Mouse (Mus musculus) monocyte, adult 5-6 weeks (primary cell): ENCODE data around the gene Recql5. TPM values are rescaled to one million over a fixed set of nuclear protein-coding genes. Genes with fewer than 3 reads are reported as not detected.
A peak's percentile ranks its signal among the peaks of the same experiment; 100 is the strongest.
"Not testable (repeated sequence)": the region's sequence is repeated elsewhere in the genome, so short reads cannot be mapped to it uniquely, and the experiment has no call there.

Experiments
- ATAC-seq: fragments of 153-309, 156-312 bp; replicated peaks from 2 replicates; pipeline ENCODE4 v1.8.0; 2017; ENCODE audit warnings: mild to moderate bottlenecking; ENCODE audit not compliant: low TSS enrichment, insufficient number of reproducible peaks, severe bottlenecking, poor library complexity, low FRiP score
- total RNA-seq: library from RNA; stranded (forward); fragments of 200-1000, 200-491, 200-594 nt; gene quantifications from 3 replicates; pipeline ENCODE4 v1.2.3, GENCODE M21; 2017

Recql5 gene
- total RNA-seq, 1 experiment from 2014 or later = 23.2 TPM

GRCm38 (mm10) chr11:115883251-115883650 is 50.0 kb downstream of the Recql5 start:
- no peak for ATAC-seq

DNA sequence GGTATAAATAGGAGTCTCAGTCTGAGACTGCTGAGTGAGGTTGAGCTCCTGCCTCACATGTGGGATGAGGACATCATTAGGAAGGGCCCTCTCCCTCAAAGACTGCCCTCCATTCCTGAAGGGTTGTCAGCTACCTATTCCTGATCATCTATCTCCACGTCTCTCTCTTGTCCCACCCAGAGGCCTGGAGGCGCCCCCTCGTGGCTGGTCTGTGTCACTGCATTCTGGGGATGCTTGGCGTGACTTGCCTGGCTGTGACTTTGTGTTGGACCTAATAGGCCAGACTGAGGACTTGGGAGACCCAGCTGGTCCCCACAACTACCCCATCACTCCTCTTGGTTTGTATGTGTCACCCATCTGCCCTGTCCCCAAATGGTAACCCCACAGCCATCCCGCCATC is 52.3 kb downstream of the Recql5 start:
- peak; percentile 68 for ATAC-seq

GRCm38 (mm10) chr11:115878071-115878470 is 55.2 kb downstream of the Recql5 start:
- ATAC-seq = no peak

GRCm38 (mm10) chr11:115877174-115877755 is 56.0 kb downstream of the Recql5 start:
- no peak for ATAC-seq

GRCm38 (mm10) chr11:115876438-115876837 is 56.8 kb downstream of the Recql5 start:
- no peak for ATAC-seq

DNA sequence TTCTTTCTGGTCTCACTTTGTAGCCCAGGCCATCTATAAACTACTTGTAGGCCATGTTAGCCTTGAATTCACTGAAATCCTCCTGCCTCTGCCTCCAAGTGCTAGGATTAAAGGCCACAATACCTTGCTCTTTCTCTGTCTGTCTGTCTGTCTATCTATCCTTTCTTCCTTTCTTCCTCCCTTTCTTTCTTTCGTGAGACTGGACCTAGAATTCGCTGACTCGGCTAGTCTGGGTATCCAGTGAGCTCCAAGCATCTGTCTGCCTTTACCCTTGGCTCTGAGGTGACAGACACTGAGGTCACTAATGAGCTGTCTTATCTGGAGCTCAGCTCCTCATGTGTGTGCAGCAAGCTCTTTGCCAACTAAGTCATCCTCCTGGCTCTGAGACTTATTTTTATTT is 57.3 kb downstream of the Recql5 start:
- ATAC-seq = no peak

GRCm38 (mm10) chr11:115872437-115872836 is 60.8 kb downstream of the Recql5 start:
- no peak for ATAC-seq

- ATAC-seq = no peak; the same call in 1 of the 2 replicates
Measured at GRCm38 (mm10) chr11:115869393-115869792, 63.9 kb downstream of the Recql5 start.

DNA sequence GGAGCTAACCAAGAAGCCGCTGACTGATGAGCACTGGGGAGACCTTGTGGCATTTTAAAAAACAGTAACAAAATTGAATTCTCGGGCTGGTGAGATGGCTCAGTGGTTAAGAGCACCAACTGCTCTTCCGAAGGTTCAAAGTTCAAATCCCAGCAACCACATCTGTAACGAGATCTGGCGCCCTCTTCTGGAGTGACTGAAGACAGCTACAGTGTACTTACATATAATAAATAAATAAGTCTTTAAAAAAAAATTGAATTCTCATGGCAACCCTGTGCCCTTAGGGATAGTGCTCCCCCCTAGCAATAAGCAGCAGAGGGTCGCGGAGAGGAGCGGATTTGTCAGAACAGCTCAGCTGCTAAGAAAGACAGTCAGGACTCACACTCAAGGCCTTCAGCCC is 69.4 kb downstream of the Recql5 start:
- ATAC-seq = no peak

DNA sequence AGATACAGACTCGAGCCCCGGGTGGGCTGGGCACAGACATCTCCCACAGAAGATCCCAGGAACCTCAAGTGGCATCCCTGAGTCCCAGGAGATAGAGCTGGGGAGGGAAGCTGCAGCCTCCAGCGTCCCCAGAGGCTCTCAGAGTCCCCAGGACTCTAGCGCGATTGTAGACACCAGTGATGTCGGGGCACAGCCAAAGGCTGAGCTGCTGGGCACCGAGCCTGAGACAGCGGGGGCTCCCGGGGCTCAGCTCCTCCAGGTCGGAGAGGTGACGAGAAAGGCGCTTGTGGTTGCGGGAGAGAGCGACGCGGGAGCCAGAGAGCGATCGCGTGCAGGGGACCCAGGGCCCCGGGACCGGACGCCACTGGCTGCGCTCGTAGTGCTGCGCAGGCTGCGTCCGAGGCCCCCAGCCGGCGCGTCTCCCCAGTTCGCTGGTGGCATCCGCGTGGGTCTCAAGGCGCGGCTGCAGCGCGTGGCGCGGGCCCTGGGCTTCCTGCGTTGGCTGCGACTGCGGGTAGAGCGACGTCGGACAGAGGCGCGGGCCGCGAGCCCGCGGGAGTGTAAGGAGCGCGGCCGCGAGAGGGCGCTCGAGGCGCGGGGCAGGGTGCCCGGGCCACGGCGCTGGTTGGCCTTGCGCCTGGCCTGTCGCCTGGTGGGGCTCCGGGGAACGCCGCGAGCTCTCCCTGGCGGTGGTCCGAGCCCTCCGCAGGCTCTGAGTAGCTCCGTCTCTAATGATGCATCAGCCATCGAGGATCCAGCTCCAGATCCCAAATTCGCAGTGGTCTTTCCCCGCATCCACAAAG is 73.9 kb downstream of the Recql5 start:
- ATAC-seq = peak; percentile 24; the same call in 1 of the 2 replicates

DNA sequence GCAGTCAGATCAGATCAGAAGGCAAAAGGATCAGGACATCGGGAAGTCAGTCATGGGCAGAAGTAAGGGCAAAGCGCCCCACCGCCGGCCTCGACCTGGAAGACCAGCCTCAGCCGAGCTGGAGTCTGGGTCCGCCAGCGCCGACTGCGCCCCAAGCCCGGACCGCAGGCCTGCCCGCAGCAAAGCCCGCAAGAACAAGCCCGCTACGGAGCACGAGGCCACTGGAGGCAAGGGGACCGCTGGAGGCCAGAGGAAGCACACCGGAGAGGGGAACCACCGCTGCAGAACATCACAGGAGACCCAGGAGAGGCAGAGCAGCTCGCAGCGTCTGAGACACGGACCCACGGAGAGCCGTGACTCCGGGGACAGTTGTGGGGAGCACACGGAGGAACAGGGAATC is 74.9 kb downstream of the Recql5 start, which contains the start of gene Myo15b:
Gene Myo15b, plus strand, starts transcription at position 53 of the 400 bp plus-strand sequence.
- no peak for ATAC-seq

GRCm38 (mm10) chr11:115857936-115858335 is 75.3 kb downstream of the Recql5 start:
- ATAC-seq = no peak

DNA sequence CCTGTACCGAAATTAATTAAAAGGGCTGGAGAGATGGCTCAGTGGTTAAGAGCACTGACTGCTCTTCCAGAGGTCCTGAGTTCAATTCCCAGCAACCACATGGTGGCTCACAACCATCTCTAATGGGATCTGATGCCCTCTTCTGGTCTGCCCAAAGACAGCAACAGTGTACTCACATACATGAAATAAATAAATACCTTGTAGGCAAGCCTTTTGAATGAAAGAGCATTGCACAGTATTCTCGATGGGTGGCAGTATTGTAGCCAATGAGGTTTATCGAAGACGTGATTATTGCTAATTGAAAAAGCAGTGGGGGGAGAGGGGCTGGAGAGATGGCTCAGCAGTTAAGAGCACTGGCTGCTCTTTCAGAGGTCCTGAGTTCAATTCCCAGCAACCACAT is 76.1 kb downstream of the Recql5 start:
- ATAC-seq = not testable (repeated sequence)

- ATAC-seq = no peak
Measured at GRCm38 (mm10) chr11:115854674-115855073, 78.6 kb downstream of the Recql5 start.

DNA sequence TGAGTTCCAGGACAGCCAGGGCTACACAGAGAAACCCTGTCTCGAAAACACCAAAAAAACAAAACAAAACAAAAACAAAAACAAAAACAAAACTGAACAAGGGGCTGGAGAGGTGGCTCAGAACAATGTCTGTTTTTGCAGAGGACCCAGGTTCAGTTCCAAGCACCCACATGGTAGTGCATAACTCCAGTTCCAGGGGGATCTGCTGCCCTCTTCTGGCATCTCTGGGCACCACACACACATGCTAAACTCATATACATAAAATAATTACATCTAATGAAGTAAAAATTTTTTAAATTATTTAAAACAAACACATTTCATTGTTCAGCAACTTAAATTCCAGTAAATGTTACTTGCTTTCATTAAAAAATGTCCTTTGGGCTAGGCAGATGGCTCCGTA is 87.5 kb downstream of the Recql5 start:
- ATAC-seq = no peak

DNA sequence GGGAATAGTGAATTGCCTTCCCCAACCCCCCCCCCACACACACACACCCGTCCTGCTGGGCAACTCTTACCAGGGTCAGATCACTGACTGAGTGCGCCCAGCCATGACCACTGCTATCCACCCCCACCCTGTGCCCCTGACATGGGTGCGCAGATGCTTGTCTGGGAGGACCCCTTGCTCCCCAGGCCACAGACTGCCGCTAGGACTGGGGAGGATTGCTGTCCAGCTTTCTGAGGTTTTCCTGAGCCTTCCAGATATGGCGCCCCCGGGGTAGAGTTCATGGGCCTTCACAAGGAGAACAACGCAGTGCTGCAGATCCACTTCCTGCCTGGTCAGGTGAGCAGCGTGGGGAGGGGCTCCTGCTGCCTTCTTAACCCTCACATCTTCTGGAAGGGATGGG is 89.0 kb downstream of the Recql5 start:
- ATAC-seq = no peak

- no peak for ATAC-seq
Measured at GRCm38 (mm10) chr11:115843891-115844239, 89.4 kb downstream of the Recql5 start.

GRCm38 (mm10) chr11:115843141-115843890 is 90.0 kb downstream of the Recql5 start:
- no peak for ATAC-seq
